Mouse (Mus musculus) liver, adult 2 months (tissue): ENCODE measurements around the gene Atp8b5. TPM values are rescaled to one million over a fixed set of nuclear protein-coding genes. Genes with fewer than 3 reads are reported as not detected.
A peak's percentile ranks its signal among the peaks of the same experiment; 100 is the strongest.

Experiments
- DNase-seq: peaks from one replicate; pipeline ENCODE4 v3.0.0-alpha.2; 2011; ENCODE audit warnings: low read depth, low spot score; ENCODE audit errors: extremely low read depth
- H3K27ac ChIP-seq: fragments of 200-500 bp; replicated peaks from 2 replicates; pipeline ENCODE4 v1.5.1; 2012; ENCODE audit warnings: low read depth, mild to moderate bottlenecking, control low read depth, inconsistent platforms, low read length; ENCODE audit not compliant: insufficient read depth
- H3K27me3 ChIP-seq: fragments of 200-500 bp; 2 replicates; pipeline ENCODE4 v1.6.1; 2012; ENCODE audit warnings: mild to moderate bottlenecking, moderate library complexity, low read length, inconsistent platforms; ENCODE audit not compliant: control insufficient read depth, insufficient read depth
- H3K36me3 ChIP-seq: fragments of 200-500 bp; 2 replicates; pipeline ENCODE4 v1.6.1; 2012; ENCODE audit warnings: low read length, inconsistent platforms; ENCODE audit not compliant: control insufficient read depth, insufficient read depth
- H3K4me1 ChIP-seq: fragments of 200-500 bp; 2 replicates; pipeline ENCODE4 v1.6.1; 2011; ENCODE audit warnings: low read length; ENCODE audit not compliant: control insufficient read depth, insufficient read depth
- H3K4me3 ChIP-seq: fragments of 200-500 bp; 2 replicates; pipeline ENCODE4 v1.5.1; 2011; ENCODE audit warnings: low read depth, mild to moderate bottlenecking, control low read depth, low read length, moderate library complexity; ENCODE audit not compliant: insufficient read depth
- H3K79me2 ChIP-seq: fragments of 200-500 bp; 2 replicates; pipeline ENCODE4 v1.6.1; 2012; ENCODE audit warnings: inconsistent platforms, mild to moderate bottlenecking, low read length, moderate library complexity; ENCODE audit not compliant: control insufficient read depth, insufficient read depth
- H3K9ac ChIP-seq: fragments of 200-500 bp; 2 replicates; pipeline ENCODE4 v1.6.1; 2012; ENCODE audit warnings: low read depth, mild to moderate bottlenecking, control low read depth, inconsistent platforms, low read length
- CTCF ChIP-seq: fragments of 200-500 bp; IDR thresholded peaks from 2 replicates; pipeline ENCODE4 v1.5.1; 2011; ENCODE audit warnings: low read depth, low read length, control low read depth
- POLR2A ChIP-seq: fragments of 200-500 bp; IDR thresholded peaks from 2 replicates; pipeline ENCODE4 v1.6.1; 2011; ENCODE audit warnings: low read length, control low read depth; ENCODE audit not compliant: insufficient read depth; ENCODE audit errors: extremely low read depth
- WGBS: fragments of 180-500 bp; shearing (Covaris S2); methylation state at CpG from one replicate; pipeline ENCODE4 v1.1.7; 2018; 5-methylcytosine and 5-hydroxymethylcytosine counted together
- polyA plus RNA-seq: library from polyadenylated mRNA; depleted of rRNA; stranded (reverse); fragments of >200 nt; gene quantifications from 2 replicates; pipeline ENCODE4 v1.2.3, GENCODE M21; 2012; rRNA removed
- total RNA-seq: library from RNA; depleted of rRNA; stranded (reverse); fragments of >200 nt; gene quantifications from 2 replicates; pipeline ENCODE4 v1.2.3, GENCODE M21; 2014; rRNA removed

Atp8b5 gene
- 0.13 and 0.28 TPM in 2 replicates for total RNA-seq
- polyA plus RNA-seq: 0.44 and 0.47 TPM in 2 replicates

- Histone ChIP-seq H3K27me3 (no peaks in the 10 kb centered on the region), H3K4me1 (no peaks in the 10 kb centered on the region), H3K9ac (no peak within 1 kb of the TSS), H3K36me3 (no peaks in the 10 kb centered on the region), H3K27ac (no peak within 1 kb of the TSS), H3K79me2 (no peaks in the 10 kb centered on the region), H3K4me3 (no peak within 1 kb of the TSS)
- peak; percentile 62 for DNase-seq
- TF ChIP-seq CTCF (peak; percentile 71), POLR2A (no peak)
- WGBS: 5% methylated on average over 19 of the region's 19 CpGs
Observed at GRCm38 (mm10) chr4:43266623-43267322, at the start of gene Atp8b5. Gene Atp8b5, plus strand, starts transcription at chr4:43267159.

GRCm38 (mm10) chr4:43217997-43218396, 49.0 kb upstream of the Atp8b5 start:
- H3K79me2 ChIP-seq: no peaks in the 10 kb centered on the region
- H3K9ac ChIP-seq: no peak overlapping the region
- no peaks in the 10 kb centered on the region for H3K36me3 ChIP-seq
- no peak overlapping the region for H3K27ac ChIP-seq
- no peaks in the 10 kb centered on the region for H3K27me3 ChIP-seq
- TF ChIP-seq POLR2A (no peak), CTCF (no peak)
- WGBS: 84% methylated on average over 1 of the region's 1 CpGs
- H3K4me1 ChIP-seq: no peaks in the 10 kb centered on the region
- no peak overlapping the region for H3K4me3 ChIP-seq
- peak; percentile 22 for DNase-seq

- Histone ChIP-seq H3K9ac (no peak overlapping the region), H3K4me1 (no peaks in the 10 kb centered on the region), H3K27ac (no peak overlapping the region), H3K79me2 (no peaks in the 10 kb centered on the region), H3K27me3 (no peaks in the 10 kb centered on the region), H3K36me3 (no peaks in the 10 kb centered on the region), H3K4me3 (no peak overlapping the region)
- WGBS: 92% methylated on average over 3 of the region's 3 CpGs
- TF ChIP-seq POLR2A (no peak), CTCF (no peak)
- DNase-seq: no peak
Observed at GRCm38 (mm10) chr4:43231821-43232220, 35.1 kb upstream of the Atp8b5 start.

GRCm38 (mm10) chr4:43232985-43233384, 34.0 kb upstream of the Atp8b5 start:
- Histone ChIP-seq H3K27ac (no peak overlapping the region), H3K27me3 (no peaks in the 10 kb centered on the region), H3K9ac (no peak overlapping the region), H3K36me3 (no peaks in the 10 kb centered on the region), H3K79me2 (no peaks in the 10 kb centered on the region), H3K4me3 (no peak overlapping the region), H3K4me1 (no peaks in the 10 kb centered on the region)
- WGBS: 100% methylated on average over 1 of the region's 1 CpGs
- no peak for DNase-seq
- no peak for TF ChIP-seq POLR2A
- no peak for TF ChIP-seq CTCF

- no peaks in the 10 kb centered on the region for H3K36me3 ChIP-seq
- H3K79me2 ChIP-seq: no peaks in the 10 kb centered on the region
- no peak overlapping the region for H3K9ac ChIP-seq
- 80% methylated on average over 6 of the region's 6 CpGs for WGBS
- no peak for DNase-seq
- no peaks in the 10 kb centered on the region for H3K27me3 ChIP-seq
- no peaks in the 10 kb centered on the region for H3K4me1 ChIP-seq
- H3K4me3 ChIP-seq: no peak overlapping the region
- no peak overlapping the region for H3K27ac ChIP-seq
- no peak for TF ChIP-seq POLR2A
- TF ChIP-seq CTCF: no peak
Observed at GRCm38 (mm10) chr4:43233489-43233888, 33.5 kb upstream of the Atp8b5 start.

GRCm38 (mm10) chr4:43236898-43237297, 30.1 kb upstream of the Atp8b5 start:
- 95% methylated on average over 9 of the region's 9 CpGs for WGBS
- no peaks in the 10 kb centered on the region for H3K36me3 ChIP-seq
- no peaks in the 10 kb centered on the region for H3K27me3 ChIP-seq
- DNase-seq: no peak
- no peak overlapping the region for H3K9ac ChIP-seq
- H3K79me2 ChIP-seq: no peaks in the 10 kb centered on the region
- TF ChIP-seq POLR2A: no peak
- no peak for TF ChIP-seq CTCF
- H3K27ac ChIP-seq: no peak overlapping the region
- no peaks in the 10 kb centered on the region for H3K4me1 ChIP-seq
- H3K4me3 ChIP-seq: no peak overlapping the region
